In genomic region chrX:152788129-152788528, GRCm38 (mm10) we compare ENCODE assay signal across 24 mouse cellular contexts. TPM values are rescaled to one million over a fixed set of nuclear protein-coding genes. Genes with fewer than 3 reads are reported as not detected.
DNase-seq lines count a peak whose midpoint lies in the region; ATAC-seq and TF ChIP-seq lines count a peak whose summit lies in the region.
"Had no signal": no experiment of that assay in that cellular context is flagged by ENCODE, and none has a peak within 500 bp of the region (broad histone marks: within the 10 kb centered on the region; RNA-seq: fewer than 3 reads in every experiment).

No protein-coding gene starts in this region.

- H3K4me3 ChIP-seq in heart, embryonic 16.5 days (ENCODE audit: low read length): no peak overlapping the region
- H3K4me3 ChIP-seq in liver, postnatal 0 days (ENCODE audit: low read depth, low read length): no peak overlapping the region
- no peak overlapping the region for H3K4me3 ChIP-seq in lung, postnatal 0 days (ENCODE audit: low read depth, low read length)
- H3K4me3 ChIP-seq: forebrain, embryonic 10.5 days; forebrain, embryonic 13.5 days; heart, embryonic 12.5 days had no signal

- DNase-seq in heart, adult 9 months (ENCODE audit: low spot score in 2 of 2): no peak
- no peak for DNase-seq in liver, postnatal 0 days
- DNase-seq in liver: no peak
- DNase-seq in lung, postnatal 0 days (ENCODE audit: low spot score): peak; percentile 7
- DNase-seq in lung, postnatal 4 days: no peak
- DNase-seq: adrenal gland, adult 2 months; adrenal gland, postnatal 25 days; cerebellum, adult 18-20 months; cerebellum, adult 9-10 months; cerebellum, postnatal 14 days; gastrocnemius, postnatal 10 days; gastrocnemius, postnatal 36 days; heart, postnatal 10 days; heart, postnatal 36 days had no signal

- TF ChIP-seq CTCF in liver, postnatal 0 days (IDR thresholded peaks at IDR 0.05; ENCODE audit: low read depth): no peak
- no peak for TF ChIP-seq CTCF in lung, postnatal 0 days (IDR thresholded peaks at IDR 0.05)

- H3K36me3 ChIP-seq in heart, embryonic 16.5 days (ENCODE audit: control insufficient read depth, insufficient read depth): no peaks in the 10 kb centered on the region
- no peaks in the 10 kb centered on the region for H3K36me3 ChIP-seq in liver, postnatal 0 days (replicated peaks; ENCODE audit: insufficient read depth, low read length)
- H3K36me3 ChIP-seq in lung, postnatal 0 days (ENCODE audit: insufficient read depth, low read length): no peaks in the 10 kb centered on the region
- H3K36me3 ChIP-seq: forebrain, embryonic 10.5 days; heart, embryonic 12.5 days had no signal

- WGBS in heart, embryonic 16.5 days: 67% methylated on average over 1 of the region's 1 CpGs
- WGBS in liver, postnatal 0 days (ENCODE audit: insufficient replicate concordance): 58% methylated on average over 1 of the region's 1 CpGs
- 47% methylated on average over 1 of the region's 1 CpGs for WGBS in lung, postnatal 0 days

- H3K27me3 ChIP-seq in heart, embryonic 16.5 days (ENCODE audit: control insufficient read depth, insufficient read depth, low read length): no peaks in the 10 kb centered on the region
- 0 out of 2 replicates have a peak, but pooled peaks cover 4% of the 10 kb centered on the region for H3K27me3 ChIP-seq in liver, postnatal 0 days (ENCODE audit: insufficient read depth, low read length)
- H3K27me3 ChIP-seq in lung, postnatal 0 days (replicated peaks; ENCODE audit: insufficient read depth, low read length): no peaks in the 10 kb centered on the region
- H3K27me3 ChIP-seq: heart, embryonic 12.5 days had no signal

- no peaks in the 10 kb centered on the region for H3K4me1 ChIP-seq in heart, embryonic 16.5 days (ENCODE audit: control insufficient read depth, insufficient read depth, low read length)
- no peaks in the 10 kb centered on the region for H3K4me1 ChIP-seq in liver, postnatal 0 days (ENCODE audit: insufficient read depth)
- no peaks in the 10 kb centered on the region for H3K4me1 ChIP-seq in lung, postnatal 0 days (ENCODE audit: insufficient read depth, low read depth, low read length)
- H3K4me1 ChIP-seq: forebrain, embryonic 10.5 days; forebrain, embryonic 13.5 days had no signal

- H3K27ac ChIP-seq in heart, embryonic 16.5 days (ENCODE audit: low read length): 0 out of 2 replicates have a peak overlapping the region, but pooled peaks have one; percentile 24
- no peak overlapping the region for H3K27ac ChIP-seq in liver, postnatal 0 days (ENCODE audit: low read depth)
- 0 out of 2 replicates have a peak overlapping the region, but pooled peaks have one; percentile 43 for H3K27ac ChIP-seq in lung, postnatal 0 days (ENCODE audit: low read length)
- H3K27ac ChIP-seq: forebrain, embryonic 10.5 days; forebrain, embryonic 13.5 days; hindbrain, embryonic 14.5 days; hindbrain, postnatal 0 days had no signal

- H3K4me2 ChIP-seq in heart, embryonic 16.5 days (ENCODE audit: low read depth, low read length): no peak overlapping the region
- no peak overlapping the region for H3K4me2 ChIP-seq in liver, postnatal 0 days (ENCODE audit: low read depth, low read length)
- no peak overlapping the region for H3K4me2 ChIP-seq in lung, postnatal 0 days (replicated peaks; ENCODE audit: low read depth, low read length)
- H3K4me2 ChIP-seq: forebrain, embryonic 13.5 days; heart, embryonic 12.5 days; hindbrain, embryonic 14.5 days had no signal

- ATAC-seq in heart, embryonic 16.5 days (replicated peaks; ENCODE audit: extremely low read depth, insufficient read depth, low FRiP score): no peak
- 0 out of 2 replicates have a peak, but pooled peaks have one; percentile 25 for ATAC-seq in liver, postnatal 0 days
- ATAC-seq in lung, postnatal 0 days: peak; percentile 52
- ATAC-seq: CD4-positive, CD25-positive, alpha-beta regulatory T cell, adult 4 months; forebrain, embryonic 13.5 days; forebrain, embryonic 16.5 days; hindbrain, postnatal 0 days; inflammation-experienced regulatory T-cells, adult 6 months had no signal

- H3K9ac ChIP-seq in heart, embryonic 16.5 days (ENCODE audit: low read length): no peak overlapping the region
- H3K9ac ChIP-seq in liver, postnatal 0 days (replicated peaks): no peak overlapping the region
- no peak overlapping the region for H3K9ac ChIP-seq in lung, postnatal 0 days (replicated peaks; ENCODE audit: low read depth)
- H3K9ac ChIP-seq: forebrain, embryonic 13.5 days; heart, embryonic 12.5 days; hindbrain, embryonic 14.5 days had no signal

- no peak for TF ChIP-seq EP300 in liver, postnatal 0 days (IDR thresholded peaks at IDR 0.05; ENCODE audit: low read depth)
- TF ChIP-seq EP300 in lung, postnatal 0 days (IDR thresholded peaks at IDR 0.05): peak; percentile 57

- no peaks in the 10 kb centered on the region for H3K9me3 ChIP-seq in heart, embryonic 16.5 days (replicated peaks; ENCODE audit: control insufficient read depth, low read length)
- H3K9me3 ChIP-seq in liver, postnatal 0 days (ENCODE audit: low read length): no peaks in the 10 kb centered on the region
- no peaks in the 10 kb centered on the region for H3K9me3 ChIP-seq in lung, postnatal 0 days (ENCODE audit: low read length)
- H3K9me3 ChIP-seq: forebrain, embryonic 10.5 days; forebrain, embryonic 13.5 days; heart, embryonic 12.5 days had no signal

RNA-seq across cellular contexts. Expression of gene Gpr143, which starts 6.4 kb away (rescaled TPM):
- polyA plus RNA-seq in heart, embryonic 16.5 days (2015; fragmentation: Nextera tagmentation; extraction: Ambion mirVana): 0.20 and 0.27 TPM in 2 replicates
- 0.08 and 0.11 TPM in 2 replicates for polyA plus RNA-seq in liver, postnatal 0 days (2015; fragmentation: Nextera tagmentation; extraction: Ambion mirVana)
- polyA plus RNA-seq in lung, postnatal 0 days (2015; fragmentation: Nextera tagmentation; extraction: Ambion mirVana): 0.08 and 0.12 TPM in 2 replicates
- polyA plus RNA-seq: adrenal gland, adult 2 months; C2C12; CD4-positive, CD25-positive, alpha-beta regulatory T cell, adult 4 months; forebrain, embryonic 13.5 days; forebrain, embryonic 16.5 days; heart, embryonic 12.5 days; inflammation-experienced regulatory T-cells, adult 6 months had no signal

RNA-seq across cellular contexts. Expression of gene Shroom2, which starts 18.9 kb away (rescaled TPM):
- polyA plus RNA-seq in heart, embryonic 16.5 days (2015; fragmentation: Nextera tagmentation; extraction: Ambion mirVana): 3.4 and 4.0 TPM in 2 replicates
- polyA plus RNA-seq in liver, postnatal 0 days (2015; fragmentation: Nextera tagmentation; extraction: Ambion mirVana): 1.6 and 1.7 TPM in 2 replicates
- 5.0 and 5.8 TPM in 2 replicates for polyA plus RNA-seq in lung, postnatal 0 days (2015; fragmentation: Nextera tagmentation; extraction: Ambion mirVana)
- polyA plus RNA-seq: CD4-positive, CD25-positive, alpha-beta regulatory T cell, adult 4 months; inflammation-experienced regulatory T-cells, adult 6 months had no signal
